Mouse (Mus musculus) midbrain, embryonic 12.5 days (tissue): ENCODE data around the gene Ctdnep1. TPM values are rescaled to one million over a fixed set of nuclear protein-coding genes. Genes with fewer than 3 reads are reported as not detected.

Experiments used
- ATAC-seq: fragments of 200-750 bp; cut with Nextera tagmentation; 2 replicates; pipeline ENCODE4 v1.8.0; 2017; ENCODE audit warnings: low read depth, moderate TSS enrichment, moderate library complexity; ENCODE audit not compliant: low FRiP score
- H3K27ac ChIP-seq: fragments of 300-500 bp; sonication (generic); replicated peaks from 2 replicates; pipeline ENCODE4 v1.5.1; 2016; ENCODE audit warnings: mild to moderate bottlenecking
- H3K27me3 ChIP-seq: fragments of 300-500 bp; sonication (generic); 2 replicates; pipeline ENCODE4 v1.6.1; 2016; ENCODE audit warnings: mild to moderate bottlenecking
- H3K36me3 ChIP-seq: fragments of 300-500 bp; sonication (generic); 2 replicates; pipeline ENCODE4 v1.6.1; 2016
- H3K4me1 ChIP-seq: fragments of 300-500 bp; sonication (generic); 2 replicates; pipeline ENCODE4 v1.6.1; 2016
- H3K4me2 ChIP-seq: fragments of 300-500 bp; sonication (generic); replicated peaks from 2 replicates; pipeline ENCODE4 v1.6.1; 2016; ENCODE audit warnings: mild to moderate bottlenecking, moderate library complexity
- H3K4me3 ChIP-seq: fragments of 300-500 bp; sonication (generic); 2 replicates; pipeline ENCODE4 v1.5.1; 2016; ENCODE audit warnings: mild to moderate bottlenecking
- H3K9ac ChIP-seq: fragments of 300-500 bp; sonication (generic); replicated peaks from 2 replicates; pipeline ENCODE4 v1.6.1; 2016; ENCODE audit warnings: mild to moderate bottlenecking, moderate library complexity
- H3K9me3 ChIP-seq: fragments of 300-500 bp; sonication (generic); 2 replicates; pipeline ENCODE4 v1.6.1; 2016; ENCODE audit warnings: mild to moderate bottlenecking
- WGBS: fragments of 180-500 bp; shearing (Covaris S2); methylation state at CpG from one replicate; pipeline ENCODE4 v1.1.7; 2016; 5-methylcytosine and 5-hydroxymethylcytosine counted together
- polyA plus RNA-seq: library from polyadenylated mRNA; unstranded; fragments of >200 nt; fragmentation: Nextera tagmentation; extraction: Ambion mirVana; gene quantifications from 2 replicates; pipeline ENCODE4 v1.2.1, GENCODE M21; 2016

The Ctdnep1 gene
- polyA plus RNA-seq, 1 experiment from 2014 or later: 21.4 TPM

GRCm38 (mm10) chr11:70026689-70027088, 45.7 kb downstream of the Ctdnep1 start:
- no peak; the same call in 1 of the 2 replicates for ATAC-seq
- 3% methylated on average over 19 of the region's 19 CpGs for WGBS
- Histone ChIP-seq H3K4me2 (peak overlapping the region; percentile 68), H3K27ac (peak overlapping the region; percentile 97), H3K9me3 (no peaks in the 10 kb centered on the region), H3K36me3 (peaks cover 10% of the 10 kb centered on the region), H3K4me3 (peak overlapping the region; percentile 41), H3K4me1 (peaks cover 85% of the 10 kb centered on the region), H3K9ac (peak overlapping the region; percentile 54), H3K27me3 (no peaks in the 10 kb centered on the region)

DNA sequence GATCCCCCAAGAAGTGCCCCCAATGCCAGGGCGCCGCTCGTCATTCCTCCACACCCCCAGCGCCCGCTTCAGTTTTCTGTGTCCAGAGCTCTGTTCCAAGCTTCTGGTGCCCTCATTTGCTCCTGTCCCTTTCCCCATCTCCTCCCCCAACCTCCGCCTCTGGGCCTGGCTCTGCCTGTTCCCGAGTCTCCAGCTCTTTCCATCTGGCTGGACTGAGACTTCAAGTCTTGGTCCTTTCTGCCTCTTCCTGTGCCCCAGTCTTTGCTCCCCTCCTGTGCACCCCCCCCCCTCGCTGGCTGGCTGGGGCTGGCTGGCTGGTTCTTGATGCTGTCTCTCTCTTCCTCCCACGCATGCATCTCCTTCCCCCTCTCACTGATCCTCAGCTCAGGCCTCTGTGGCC, 46.4 kb downstream of the Ctdnep1 start:
- 34% methylated on average over 9 of the region's 9 CpGs for WGBS
- peak overlapping the region; percentile 97 for H3K27ac ChIP-seq
- no peaks in the 10 kb centered on the region for H3K27me3 ChIP-seq
- H3K4me1 ChIP-seq: peaks cover 80% of the 10 kb centered on the region
- peak overlapping the region; percentile 41 for H3K4me3 ChIP-seq
- no peak for ATAC-seq
- no peaks in the 10 kb centered on the region for H3K9me3 ChIP-seq
- peak overlapping the region; percentile 54; the same call in 1 of the 2 replicates for H3K9ac ChIP-seq
- H3K36me3 ChIP-seq: peaks cover 17% of the 10 kb centered on the region
- H3K4me2 ChIP-seq: peak overlapping the region; percentile 68

GRCm38 (mm10) chr11:70028401-70029129, 47.6 kb downstream of the Ctdnep1 start:
- Histone ChIP-seq H3K4me2 (peak overlapping the region; percentile 68), H3K4me3 (peak overlapping the region; percentile 41), H3K27me3 (no peaks in the 10 kb centered on the region), H3K9ac (peak overlapping the region; percentile 54), H3K27ac (peak overlapping the region; percentile 97), H3K4me1 (peaks cover 69% of the 10 kb centered on the region), H3K36me3 (peaks cover 26% of the 10 kb centered on the region), H3K9me3 (no peaks in the 10 kb centered on the region)
- WGBS: 25% methylated on average over 12 of the region's 12 CpGs
- ATAC-seq: peak; percentile 2; the same call in 1 of the 2 replicates

- no peaks in the 10 kb centered on the region for H3K27me3 ChIP-seq
- peak overlapping the region; percentile 68 for H3K4me2 ChIP-seq
- H3K27ac ChIP-seq: peak overlapping the region; percentile 97
- peak; percentile 95 for ATAC-seq
- H3K9ac ChIP-seq: peak overlapping the region; percentile 57
- peaks cover 26% of the 10 kb centered on the region for H3K36me3 ChIP-seq
- peak overlapping the region; percentile 41 for H3K4me3 ChIP-seq
- under 1% methylated on average over 20 of the region's 20 CpGs for WGBS
- H3K4me1 ChIP-seq: peaks cover 64% of the 10 kb centered on the region
- no peaks in the 10 kb centered on the region for H3K9me3 ChIP-seq
Measured at GRCm38 (mm10) chr11:70029130-70029801, 48.3 kb downstream of the Ctdnep1 start.

DNA sequence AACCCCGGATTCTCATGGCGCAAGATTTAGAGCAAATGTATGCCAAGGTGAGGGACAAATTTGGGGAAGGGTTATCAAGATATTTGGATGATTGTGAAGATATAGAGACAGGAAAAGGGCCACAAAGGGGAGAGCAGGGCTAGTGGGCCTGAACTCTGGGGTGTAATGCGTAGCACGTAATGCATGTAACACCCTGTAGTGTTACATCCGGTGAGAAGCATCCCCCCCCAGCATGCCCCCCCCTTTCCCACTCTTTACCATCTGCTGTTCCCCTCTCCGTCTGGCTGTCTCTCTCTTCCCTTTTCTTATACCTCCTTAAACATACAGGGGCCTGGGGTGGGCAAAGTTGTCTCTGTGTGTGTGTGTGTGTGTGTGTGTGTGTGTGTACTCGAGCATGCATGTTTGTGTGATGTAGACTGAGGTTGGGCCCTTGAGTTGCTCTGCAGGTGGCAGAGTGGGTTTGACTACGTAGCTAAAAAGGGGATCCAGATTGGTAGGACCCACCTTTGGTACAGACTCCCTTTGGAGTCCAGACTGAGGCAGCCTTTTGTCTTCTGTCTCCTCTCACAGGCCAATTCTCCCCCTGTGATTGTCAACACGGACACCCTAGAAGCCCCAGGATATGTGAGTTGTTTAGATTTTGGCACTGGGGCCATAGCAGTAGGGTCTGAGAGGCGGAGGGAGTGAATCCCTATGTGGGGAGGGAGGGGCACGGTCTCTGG, 49.0 kb downstream of the Ctdnep1 start:
- ATAC-seq: peak; percentile 45
- peak overlapping the region; percentile 97 for H3K27ac ChIP-seq
- peak overlapping the region; percentile 41 for H3K4me3 ChIP-seq
- peaks cover 30% of the 10 kb centered on the region for H3K36me3 ChIP-seq
- no peaks in the 10 kb centered on the region for H3K9me3 ChIP-seq
- H3K4me1 ChIP-seq: peaks cover 56% of the 10 kb centered on the region
- peak overlapping the region; percentile 57 for H3K9ac ChIP-seq
- 26% methylated on average over 11 of the region's 11 CpGs for WGBS
- peak overlapping the region; percentile 68 for H3K4me2 ChIP-seq
- no peaks in the 10 kb centered on the region for H3K27me3 ChIP-seq

GRCm38 (mm10) chr11:70030651-70031320, 49.8 kb downstream of the Ctdnep1 start:
- WGBS: 92% methylated on average over 28 of the region's 28 CpGs
- peaks cover 49% of the 10 kb centered on the region for H3K4me1 ChIP-seq
- H3K4me2 ChIP-seq: peak overlapping the region; percentile 68
- no peaks in the 10 kb centered on the region for H3K9me3 ChIP-seq
- H3K9ac ChIP-seq: peak overlapping the region; percentile 57
- H3K27ac ChIP-seq: peak overlapping the region; percentile 97
- no peak for ATAC-seq
- no peaks in the 10 kb centered on the region for H3K27me3 ChIP-seq
- H3K36me3 ChIP-seq: peaks cover 30% of the 10 kb centered on the region
- H3K4me3 ChIP-seq: peak overlapping the region; percentile 41

GRCm38 (mm10) chr11:70031321-70031670, 50.3 kb downstream of the Ctdnep1 start:
- H3K4me3 ChIP-seq: no peak overlapping the region
- no peak overlapping the region for H3K4me2 ChIP-seq
- WGBS: 97% methylated on average over 11 of the region's 11 CpGs
- H3K27ac ChIP-seq: peak overlapping the region; percentile 15; the same call in 1 of the 2 replicates
- ATAC-seq: no peak
- H3K9me3 ChIP-seq: no peaks in the 10 kb centered on the region
- H3K9ac ChIP-seq: no peak overlapping the region
- H3K27me3 ChIP-seq: no peaks in the 10 kb centered on the region
- peaks cover 30% of the 10 kb centered on the region for H3K36me3 ChIP-seq
- H3K4me1 ChIP-seq: peaks cover 44% of the 10 kb centered on the region

- no peak overlapping the region for H3K4me3 ChIP-seq
- H3K27ac ChIP-seq: no peak overlapping the region
- no peak overlapping the region for H3K4me2 ChIP-seq
- no peak for ATAC-seq
- no peaks in the 10 kb centered on the region for H3K4me1 ChIP-seq
- no peaks in the 10 kb centered on the region for H3K9me3 ChIP-seq
- WGBS: 88% methylated on average over 7 of the region's 7 CpGs
- no peak overlapping the region for H3K9ac ChIP-seq
- H3K36me3 ChIP-seq: peaks cover 54% of the 10 kb centered on the region
- H3K27me3 ChIP-seq: no peaks in the 10 kb centered on the region
Measured at GRCm38 (mm10) chr11:70038174-70038573, 57.2 kb downstream of the Ctdnep1 start.

- peaks cover 62% of the 10 kb centered on the region for H3K36me3 ChIP-seq
Measured at GRCm38 (mm10) chr11:70039631-70040030, 58.7 kb downstream of the Ctdnep1 start.

DNA sequence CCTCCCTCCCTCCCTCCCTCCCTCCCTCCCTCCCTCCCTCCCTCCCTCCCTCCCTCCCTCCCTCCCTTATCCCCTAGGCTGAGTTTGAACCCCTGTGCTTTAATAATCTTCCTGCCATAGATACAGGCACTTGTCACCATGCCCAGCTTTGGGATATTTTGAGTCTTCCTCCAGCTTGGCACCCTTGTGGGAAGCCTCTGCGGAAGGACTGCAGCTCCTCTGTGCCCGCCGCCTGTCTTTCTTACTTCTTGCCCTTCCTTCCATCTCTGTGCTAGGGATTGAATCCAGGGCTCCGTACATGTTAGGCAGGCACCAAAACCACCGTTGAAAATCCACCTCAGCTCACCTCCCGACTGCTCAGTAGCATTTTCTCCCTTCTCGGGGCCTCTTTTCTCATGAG, 59.2 kb downstream of the Ctdnep1 start:
- Histone ChIP-seq H3K9me3 (no peaks in the 10 kb centered on the region), H3K36me3 (peaks cover 66% of the 10 kb centered on the region), H3K27ac (no peak overlapping the region), H3K27me3 (no peaks in the 10 kb centered on the region), H3K4me2 (no peak overlapping the region), H3K9ac (no peak overlapping the region), H3K4me3 (no peak overlapping the region), H3K4me1 (no peaks in the 10 kb centered on the region)
- 92% methylated on average over 7 of the region's 7 CpGs for WGBS
- no peak for ATAC-seq

More at GRCm38 (mm10) chr11:70039631-70040030, 58.7 kb downstream of the Ctdnep1 start:
- no peak for ATAC-seq
- H3K27ac ChIP-seq: no peak overlapping the region
- H3K9me3 ChIP-seq: no peaks in the 10 kb centered on the region
- no peaks in the 10 kb centered on the region for H3K27me3 ChIP-seq
- no peaks in the 10 kb centered on the region for H3K4me1 ChIP-seq
- H3K4me3 ChIP-seq: no peak overlapping the region
- 87% methylated on average over 10 of the region's 10 CpGs for WGBS
- H3K4me2 ChIP-seq: no peak overlapping the region
- H3K9ac ChIP-seq: no peak overlapping the region
